Mouse (Mus musculus): ENCODE data around the gene Xkr7. TPM values are rescaled to one million over a fixed set of nuclear protein-coding genes. Genes with fewer than 3 reads are reported as not detected.

Gene Xkr7
- total and polyA plus RNA-seq, 2 experiments from 2014 or later, result 1.1 to 35.5 TPM

- Histone ChIP-seq H3K4me3 (ENCODE audit: low read depth, low read length) (no peak overlapping the region), H3K9me3 (ENCODE audit: low read length) (no peaks in the 10 kb centered on the region), H3K27me3 (ENCODE audit: insufficient read depth, low read length) (no peaks in the 10 kb centered on the region), H3K36me3 (ENCODE audit: insufficient read depth, low read length) (no peaks in the 10 kb centered on the region), H3K9ac (replicated peaks; ENCODE audit: low read length, poor library complexity, severe bottlenecking) (no peak overlapping the region), H3K27ac (ENCODE audit: low read depth, low read length) (no peak overlapping the region), H3K4me2 (ENCODE audit: low read depth, low read length, poor library complexity, severe bottlenecking) (no peak overlapping the region), H3K4me1 (ENCODE audit: insufficient read depth, low read length) (no peaks in the 10 kb centered on the region)
- TF ChIP-seq CTCF (IDR thresholded peaks at IDR 0.05), result no peak
- WGBS, result 89% methylated on average over 10 of the region's 10 CpGs
- ATAC-seq (ENCODE audit: low FRiP score) (no peak), DNase-seq (ENCODE audit: low spot score) (no peak)
These were observed 55.4 kb downstream of the Xkr7 start for GRCm38 (mm10) chr2:153087091-153087490.

GRCm38 (mm10) chr2:153089316-153089715 lies 57.7 kb downstream of the Xkr7 start:
- Histone ChIP-seq H3K4me1 (ENCODE audit: insufficient read depth, low read length) (no peaks in the 10 kb centered on the region), H3K9ac (replicated peaks; ENCODE audit: low read length, poor library complexity, severe bottlenecking) (no peak overlapping the region), H3K27me3 (ENCODE audit: insufficient read depth, low read length) (no peaks in the 10 kb centered on the region), H3K36me3 (ENCODE audit: insufficient read depth, low read length) (no peaks in the 10 kb centered on the region), H3K4me2 (ENCODE audit: low read depth, low read length, poor library complexity, severe bottlenecking) (no peak overlapping the region), H3K27ac (ENCODE audit: low read depth, low read length) (no peak overlapping the region), H3K4me3 (ENCODE audit: low read depth, low read length) (no peak overlapping the region), H3K9me3 (ENCODE audit: low read length) (no peaks in the 10 kb centered on the region)
- TF ChIP-seq CTCF (IDR thresholded peaks at IDR 0.05), result no peak
- 60% methylated on average over 2 of the region's 2 CpGs for WGBS
- DNase-seq (ENCODE audit: low spot score) (no peak), ATAC-seq (ENCODE audit: low FRiP score) (no peak)

- 46% methylated on average over 9 of the region's 10 CpGs for WGBS
- TF ChIP-seq CTCF (IDR thresholded peaks at IDR 0.05), result no peak
These were observed 59.0 kb downstream of the Xkr7 start for GRCm38 (mm10) chr2:153090551-153091165.

More at GRCm38 (mm10) chr2:153090551-153091165, 59.0 kb downstream of the Xkr7 start:
- Histone ChIP-seq H3K4me1 (ENCODE audit: insufficient read depth, low read length) (no peaks in the 10 kb centered on the region), H3K9ac (replicated peaks; ENCODE audit: low read length, poor library complexity, severe bottlenecking) (no peak overlapping the region), H3K9me3 (ENCODE audit: low read length) (no peaks in the 10 kb centered on the region), H3K27ac (ENCODE audit: low read depth, low read length) (no peak overlapping the region), H3K36me3 (ENCODE audit: insufficient read depth, low read length) (no peaks in the 10 kb centered on the region), H3K4me2 (ENCODE audit: low read depth, low read length, poor library complexity, severe bottlenecking) (no peak overlapping the region), H3K27me3 (ENCODE audit: insufficient read depth, low read length) (no peaks in the 10 kb centered on the region), H3K4me3 (ENCODE audit: low read depth, low read length) (no peak overlapping the region)
- ATAC-seq (ENCODE audit: low FRiP score) (no peak), DNase-seq (ENCODE audit: low spot score) (no peak)

Other genes with a start within 250 kb of the Xkr7 start
- 124 and 133 TPM in 2 replicates for gene Bcl2l1, start 200.1 kb upstream of the Xkr7 start, total RNA-seq (2014; rRNA removed)
- 150 and 158 TPM in 2 replicates for gene Bcl2l1, start 200.1 kb upstream of the Xkr7 start, polyA plus RNA-seq (2015; fragmentation: Nextera tagmentation; extraction: Ambion mirVana)
- 4.2 and 4.7 TPM in 2 replicates for gene Tpx2, start 183.9 kb upstream of the Xkr7 start, total RNA-seq (2014; rRNA removed)
- 4.6 and 4.8 TPM in 2 replicates for gene Tpx2, start 183.9 kb upstream of the Xkr7 start, polyA plus RNA-seq (2015; fragmentation: Nextera tagmentation; extraction: Ambion mirVana)
- gene Mylk2, start 120.5 kb upstream of the Xkr7 start, total RNA-seq (2014; rRNA removed), result 0.16 TPM in 1 of 2 replicates, not detected in the other
- gene Mylk2, start 120.5 kb upstream of the Xkr7 start, polyA plus RNA-seq (2015; fragmentation: Nextera tagmentation; extraction: Ambion mirVana), result 0.05 TPM in 1 of 2 replicates, not detected in the other
- 4.0 and 6.8 TPM in 2 replicates for gene Foxs1, start 98.6 kb upstream of the Xkr7 start, total RNA-seq (2014; rRNA removed)
- gene Foxs1, start 98.6 kb upstream of the Xkr7 start, polyA plus RNA-seq (2015; fragmentation: Nextera tagmentation; extraction: Ambion mirVana), result 2.4 and 3.3 TPM in 2 replicates
- gene Dusp15, start 80.2 kb upstream of the Xkr7 start, total RNA-seq (2014; rRNA removed), result 44.9 and 47.1 TPM in 2 replicates
- gene Dusp15, start 80.2 kb upstream of the Xkr7 start, polyA plus RNA-seq (2015; fragmentation: Nextera tagmentation; extraction: Ambion mirVana), result 24.6 and 25.2 TPM in 2 replicates
- gene Ttll9, start 69.4 kb upstream of the Xkr7 start, total RNA-seq (2014; rRNA removed), result 4.9 and 7.8 TPM in 2 replicates
- gene Ttll9, start 69.4 kb upstream of the Xkr7 start, polyA plus RNA-seq (2015; fragmentation: Nextera tagmentation; extraction: Ambion mirVana), result 7.6 and 7.9 TPM in 2 replicates
- 54.5 and 60.7 TPM in 2 replicates for gene Pdrg1, start 16.4 kb upstream of the Xkr7 start, total RNA-seq (2014; rRNA removed)
- gene Pdrg1, start 16.4 kb upstream of the Xkr7 start, polyA plus RNA-seq (2015; fragmentation: Nextera tagmentation; extraction: Ambion mirVana), result 240 and 249 TPM in 2 replicates
- gene Ccm2l, start 34.1 kb downstream of the Xkr7 start, total RNA-seq (2014; rRNA removed), result 4.5 and 7.0 TPM in 2 replicates
- gene Ccm2l, start 34.1 kb downstream of the Xkr7 start, polyA plus RNA-seq (2015; fragmentation: Nextera tagmentation; extraction: Ambion mirVana), result 1.1 and 1.3 TPM in 2 replicates
- 11.7 and 13.7 TPM in 2 replicates for gene Hck, start 76.6 kb downstream of the Xkr7 start, total RNA-seq (2014; rRNA removed)
- 8.7 and 9.6 TPM in 2 replicates for gene Hck, start 76.6 kb downstream of the Xkr7 start, polyA plus RNA-seq (2015; fragmentation: Nextera tagmentation; extraction: Ambion mirVana)
- 61.9 and 64.5 TPM in 2 replicates for gene Tm9sf4, start 129.5 kb downstream of the Xkr7 start, total RNA-seq (2014; rRNA removed)
- 72.2 and 84.2 TPM in 2 replicates for gene Tm9sf4, start 129.5 kb downstream of the Xkr7 start, polyA plus RNA-seq (2015; fragmentation: Nextera tagmentation; extraction: Ambion mirVana)
- gene Tspyl3, start 193.6 kb downstream of the Xkr7 start, total RNA-seq (2014; rRNA removed), result 30.1 and 38.8 TPM in 2 replicates
- 54.7 and 59.4 TPM in 2 replicates for gene Tspyl3, start 193.6 kb downstream of the Xkr7 start, polyA plus RNA-seq (2015; fragmentation: Nextera tagmentation; extraction: Ambion mirVana)
- gene Plagl2, start 209.6 kb downstream of the Xkr7 start, total RNA-seq (2014; rRNA removed), result 6.5 and 7.0 TPM in 2 replicates
- 2.5 and 2.9 TPM in 2 replicates for gene Plagl2, start 209.6 kb downstream of the Xkr7 start, polyA plus RNA-seq (2015; fragmentation: Nextera tagmentation; extraction: Ambion mirVana)
- gene Pofut1, start 209.7 kb downstream of the Xkr7 start, total RNA-seq (2014; rRNA removed), result 18.8 and 24.2 TPM in 2 replicates
- gene Pofut1, start 209.7 kb downstream of the Xkr7 start, polyA plus RNA-seq (2015; fragmentation: Nextera tagmentation; extraction: Ambion mirVana), result 3.2 and 4.6 TPM in 2 replicates

All from midbrain, postnatal 0 days (tissue).